Mouse (Mus musculus): ENCODE measurements around the gene Irs1.

Irs1 gene

GRCm38 (mm10) chr1:82288421-82288990, 2.7 kb downstream of the Irs1 start:
- DNase-seq, result no peak

- DNase-seq, result no peak
Observed at GRCm38 (mm10) chr1:82287776-82288325, 3.4 kb downstream of the Irs1 start.

GRCm38 (mm10) chr1:82287052-82287775, 4.0 kb downstream of the Irs1 start:
- no peak for DNase-seq

- DNase-seq, result no peak
Observed at GRCm38 (mm10) chr1:82286190-82287051, 4.8 kb downstream of the Irs1 start.

- DNase-seq, result no peak
Observed at GRCm38 (mm10) chr1:82285461-82286189, 5.6 kb downstream of the Irs1 start.

GRCm38 (mm10) chr1:82284403-82284802, 6.8 kb downstream of the Irs1 start:
- DNase-seq, result no peak

- no peak for DNase-seq
Observed at GRCm38 (mm10) chr1:82283901-82284301, 7.3 kb downstream of the Irs1 start.

- DNase-seq, result peak; percentile 86
Observed at GRCm38 (mm10) chr1:82282992-82283611, 8.1 kb downstream of the Irs1 start.

- DNase-seq, result no peak
Observed at GRCm38 (mm10) chr1:82281823-82282222, 9.4 kb downstream of the Irs1 start.

GRCm38 (mm10) chr1:82279768-82280167, 11.4 kb downstream of the Irs1 start:
- no peak for DNase-seq

GRCm38 (mm10) chr1:82274361-82274760, 16.9 kb downstream of the Irs1 start:
- no peak for DNase-seq

GRCm38 (mm10) chr1:82273529-82273928, 17.7 kb downstream of the Irs1 start:
- no peak for DNase-seq

- no peak for DNase-seq
Observed at GRCm38 (mm10) chr1:82272231-82272630, 19.0 kb downstream of the Irs1 start.

- no peak for DNase-seq
Observed at GRCm38 (mm10) chr1:82267547-82267946, 23.7 kb downstream of the Irs1 start.

- peak; percentile 82 for DNase-seq
Observed at GRCm38 (mm10) chr1:82262331-82262730, 28.9 kb downstream of the Irs1 start.

- no peak for DNase-seq
Observed at GRCm38 (mm10) chr1:82261638-82262037, 29.6 kb downstream of the Irs1 start.

GRCm38 (mm10) chr1:82261053-82261618, 30.1 kb downstream of the Irs1 start:
- peak; percentile 56 for DNase-seq

GRCm38 (mm10) chr1:82260055-82260454, 31.2 kb downstream of the Irs1 start:
- DNase-seq, result no peak

GRCm38 (mm10) chr1:82258331-82258730, 32.9 kb downstream of the Irs1 start:
- no peak for DNase-seq

- DNase-seq, result no peak
Observed at GRCm38 (mm10) chr1:82257457-82257856, 33.8 kb downstream of the Irs1 start.

- DNase-seq, result no peak
Observed at GRCm38 (mm10) chr1:82253789-82254445, 37.3 kb downstream of the Irs1 start.
